ENCODE assay signal across 16 mouse cellular contexts in the genomic region with DNA sequence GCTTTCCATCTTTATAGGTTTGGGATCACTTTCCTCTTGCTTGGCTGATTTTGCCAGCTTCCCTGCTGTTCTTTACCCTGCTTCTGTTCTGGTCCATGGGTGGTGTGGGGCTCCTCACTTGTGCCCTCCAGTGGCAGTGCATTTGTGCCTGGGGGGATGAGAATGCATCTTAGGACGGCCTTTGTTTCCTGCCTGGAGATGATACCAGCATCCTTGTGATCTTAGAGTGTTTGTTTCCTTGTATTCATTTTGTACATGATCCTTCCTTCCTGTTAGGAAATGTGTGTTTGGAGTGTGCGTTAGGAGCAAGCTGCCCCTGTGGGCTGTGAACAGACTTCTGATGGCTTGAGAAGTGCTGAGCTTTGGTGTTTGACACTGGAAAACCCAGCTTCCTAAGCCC. TPM values are rescaled to one million over a fixed set of nuclear protein-coding genes. Genes with fewer than 3 reads are reported as not detected.
DNase-seq lines count a peak whose midpoint lies in the region; ATAC-seq and TF ChIP-seq lines count a peak whose summit lies in the region.
"Had no signal": no experiment of that assay in that cellular context is flagged by ENCODE, and none has a peak within 500 bp of the region (broad histone marks: within the 10 kb centered on the region; RNA-seq: fewer than 3 reads in every experiment).

No protein-coding gene starts in this region.

- H3K27me3 ChIP-seq in intestine, embryonic 16.5 days (replicated peaks; ENCODE audit: control insufficient read depth, insufficient read depth, low read length) = no peaks in the 10 kb centered on the region
- no peaks in the 10 kb centered on the region for H3K27me3 ChIP-seq in intestine, embryonic 15.5 days (replicated peaks)
- H3K27me3 ChIP-seq in liver, embryonic 14.5 days (ENCODE audit: control insufficient read depth, insufficient read depth, low read length) = no peaks in the 10 kb centered on the region
- H3K27me3 ChIP-seq in lung, embryonic 14.5 days (ENCODE audit: insufficient read depth, low read length) = no peaks in the 10 kb centered on the region
- no peaks in the 10 kb centered on the region for H3K27me3 ChIP-seq in midbrain, embryonic 14.5 days (ENCODE audit: control insufficient read depth, insufficient read depth, low read length)

- peak; percentile 52 for TF ChIP-seq CTCF in liver, embryonic 14.5 days (IDR thresholded peaks at IDR 0.05; ENCODE audit: low read depth)
- TF ChIP-seq CTCF in lung, embryonic 14.5 days (IDR thresholded peaks at IDR 0.05; ENCODE audit: low read depth) = peak; percentile 46

- no peaks in the 10 kb centered on the region for H3K9me3 ChIP-seq in intestine, embryonic 16.5 days (ENCODE audit: control insufficient read depth, low read length)
- H3K9me3 ChIP-seq in intestine, embryonic 15.5 days = no peaks in the 10 kb centered on the region
- no peaks in the 10 kb centered on the region for H3K9me3 ChIP-seq in liver, embryonic 14.5 days (ENCODE audit: control insufficient read depth, low read length)
- no peaks in the 10 kb centered on the region for H3K9me3 ChIP-seq in lung, embryonic 14.5 days (ENCODE audit: low read depth, low read length)
- H3K9me3 ChIP-seq in midbrain, embryonic 14.5 days (ENCODE audit: control insufficient read depth, low read length) = no peaks in the 10 kb centered on the region
- H3K9me3 ChIP-seq: forebrain, embryonic 10.5 days; midbrain, embryonic 10.5 days had no signal

- ATAC-seq in intestine, embryonic 16.5 days = no peak
- no peak for ATAC-seq in intestine, embryonic 15.5 days
- no peak for ATAC-seq in liver, embryonic 14.5 days (ENCODE audit: insufficient read depth)
- ATAC-seq in lung, embryonic 14.5 days (ENCODE audit: insufficient read depth) = no peak
- ATAC-seq in midbrain, embryonic 14.5 days (ENCODE audit: low FRiP score, low TSS enrichment) = no peak

- peaks cover 4% of the 10 kb centered on the region; the same call in 1 of the 2 replicates for H3K4me1 ChIP-seq in intestine, embryonic 16.5 days (ENCODE audit: control insufficient read depth, insufficient read depth, low read length)
- peaks cover 4% of the 10 kb centered on the region; the same call in 1 of the 2 replicates for H3K4me1 ChIP-seq in intestine, embryonic 15.5 days (replicated peaks)
- H3K4me1 ChIP-seq in liver, embryonic 14.5 days (replicated peaks; ENCODE audit: control insufficient read depth in 2 of 2, insufficient read depth in 2 of 2, low read length in 1 of 2) = peaks cover 0 to 10% of the 10 kb centered on the region in 2 experiments; a peak in 2 of 4 replicates
- H3K4me1 ChIP-seq in lung, embryonic 14.5 days (ENCODE audit: insufficient read depth) = no peaks in the 10 kb centered on the region
- H3K4me1 ChIP-seq in midbrain, embryonic 14.5 days (ENCODE audit: control insufficient read depth, insufficient read depth, low read length) = no peaks in the 10 kb centered on the region
- H3K4me1 ChIP-seq: forebrain, embryonic 10.5 days; midbrain, embryonic 10.5 days had no signal

- H3K36me3 ChIP-seq in intestine, embryonic 16.5 days (ENCODE audit: control insufficient read depth, insufficient read depth, low read length) = peaks cover 18% of the 10 kb centered on the region; the same call in 1 of the 2 replicates
- peaks cover 43% of the 10 kb centered on the region for H3K36me3 ChIP-seq in intestine, embryonic 15.5 days
- peaks cover 90% of the 10 kb centered on the region for H3K36me3 ChIP-seq in liver, embryonic 14.5 days (replicated peaks; ENCODE audit: control insufficient read depth, insufficient read depth, low read depth)
- peaks cover 92% of the 10 kb centered on the region for H3K36me3 ChIP-seq in lung, embryonic 14.5 days (ENCODE audit: insufficient read depth)
- peaks cover 91% of the 10 kb centered on the region for H3K36me3 ChIP-seq in midbrain, embryonic 14.5 days (ENCODE audit: control insufficient read depth, insufficient read depth, low read length)

- H3K4me3 ChIP-seq in intestine, embryonic 16.5 days (ENCODE audit: low read length) = no peak overlapping the region
- H3K4me3 ChIP-seq in intestine, embryonic 15.5 days (replicated peaks) = no peak overlapping the region
- H3K4me3 ChIP-seq in liver, embryonic 14.5 days (ENCODE audit: insufficient read depth in 1 of 2, low read depth in 2 of 2, low read length in 2 of 2) = no peak overlapping the region
- no peak overlapping the region for H3K4me3 ChIP-seq in lung, embryonic 14.5 days (ENCODE audit: low read depth, low read length)
- H3K4me3 ChIP-seq in midbrain, embryonic 14.5 days (replicated peaks; ENCODE audit: low read depth, low read length) = no peak overlapping the region
- H3K4me3 ChIP-seq: forebrain, embryonic 10.5 days; midbrain, embryonic 10.5 days had no signal

- peak overlapping the region; percentile 55; the same call in 1 of the 2 replicates for H3K27ac ChIP-seq in intestine, embryonic 16.5 days (ENCODE audit: low read length)
- no peak overlapping the region for H3K27ac ChIP-seq in intestine, embryonic 15.5 days
- no peak overlapping the region for H3K27ac ChIP-seq in liver, embryonic 14.5 days
- no peak overlapping the region for H3K27ac ChIP-seq in lung, embryonic 14.5 days (ENCODE audit: low read depth)
- no peak overlapping the region for H3K27ac ChIP-seq in midbrain, embryonic 14.5 days (replicated peaks; ENCODE audit: low read depth, low read length)
- H3K27ac ChIP-seq: forebrain, embryonic 10.5 days; macrophage; midbrain, embryonic 10.5 days had no signal

- no peak overlapping the region for H3K9ac ChIP-seq in intestine, embryonic 16.5 days (ENCODE audit: low read depth, low read length)
- no peak overlapping the region for H3K9ac ChIP-seq in intestine, embryonic 15.5 days
- no peak overlapping the region for H3K9ac ChIP-seq in liver, embryonic 14.5 days (replicated peaks)
- H3K9ac ChIP-seq in lung, embryonic 14.5 days = no peak overlapping the region
- H3K9ac ChIP-seq in midbrain, embryonic 14.5 days (replicated peaks; ENCODE audit: low read length) = no peak overlapping the region

- WGBS in intestine, embryonic 16.5 days = 89% methylated on average over 2 of the region's 2 CpGs
- WGBS in intestine, embryonic 15.5 days = 85% methylated on average over 2 of the region's 2 CpGs
- WGBS in liver, embryonic 14.5 days (ENCODE audit: insufficient replicate concordance) = 83% methylated on average over 2 of the region's 2 CpGs
- 81% methylated on average over 2 of the region's 2 CpGs for WGBS in lung, embryonic 14.5 days
- WGBS in midbrain, embryonic 14.5 days = 90% methylated on average over 2 of the region's 2 CpGs

- no peak overlapping the region for H3K4me2 ChIP-seq in intestine, embryonic 16.5 days (ENCODE audit: low read depth, low read length)
- H3K4me2 ChIP-seq in intestine, embryonic 15.5 days (replicated peaks) = no peak overlapping the region
- H3K4me2 ChIP-seq in liver, embryonic 14.5 days (ENCODE audit: low read depth) = no peak overlapping the region
- no peak overlapping the region for H3K4me2 ChIP-seq in lung, embryonic 14.5 days
- H3K4me2 ChIP-seq in midbrain, embryonic 14.5 days (ENCODE audit: low read length) = no peak overlapping the region

- no peak for TF ChIP-seq EP300 in liver, embryonic 14.5 days (IDR thresholded peaks at IDR 0.05; ENCODE audit: low read depth)

- DNase-seq in liver, embryonic 14.5 days (ENCODE audit: low read depth in 3 of 3, low spot score in 3 of 3) = no peak
- DNase-seq in liver = no peak
- DNase-seq in lung, embryonic 14.5 days = peak; percentile 35
- DNase-seq in lung, postnatal 36 days = peak; percentile 76
- DNase-seq in urinary bladder, adult 2 months (ENCODE audit: low spot score) = no peak
- no peak for DNase-seq in midbrain, embryonic 14.5 days
- DNase-seq: B cell, adult 2 months; cerebellum, adult 2 months; heart, adult 18-20 months; right cerebral cortex, postnatal 4 days; thymus, postnatal 25 days had no signal

RNA-seq across cellular contexts. Expression of gene Muc6, which starts 30.9 kb away (rescaled TPM):
- 0.24 and 0.28 TPM in 2 replicates for polyA plus RNA-seq in intestine, embryonic 16.5 days (2015; fragmentation: Nextera tagmentation; extraction: Ambion mirVana)
- 0.21 and 0.24 TPM in 2 replicates for polyA plus RNA-seq in intestine, embryonic 15.5 days (2015; fragmentation: Nextera tagmentation; extraction: Ambion mirVana)
- polyA plus RNA-seq in liver, embryonic 14.5 days (2012; rRNA removed) = 1.7 and 2.1 TPM in 2 replicates
- 3.2 and 4.0 TPM in 2 replicates for polyA plus RNA-seq in liver, embryonic 14.5 days (2014; fragmentation: Nextera tagmentation; extraction: Ambion mirVana)
- polyA plus RNA-seq in lung, embryonic 14.5 days (2014; fragmentation: Nextera tagmentation; extraction: Ambion mirVana) = 0.18 and 0.32 TPM in 2 replicates
- 0.01 and 0.03 TPM in 2 replicates for polyA plus RNA-seq in urinary bladder, adult 2 months (2012; rRNA removed)
- polyA plus RNA-seq in midbrain, embryonic 14.5 days (2014; fragmentation: Nextera tagmentation; extraction: Ambion mirVana) = 0.15 and 0.29 TPM in 2 replicates

Comparison
In these comparisons a context has a peak if more than half of its experiments do, and no peak if none do; other contexts are left out.
1. DNase-seq: peak in lung, embryonic 14.5 days (single experiment) and lung, postnatal 36 days (single experiment); none in liver, embryonic 14.5 days (0 of 3), liver (single experiment), urinary bladder, adult 2 months (single experiment) and midbrain, embryonic 14.5 days (single experiment).